Mouse (Mus musculus) activated CD4-positive, CD25-positive, alpha-beta regulatory T cell, adult 4 months (primary cell): ENCODE measurements around the gene Trim37. TPM values are rescaled to one million over a fixed set of nuclear protein-coding genes. Genes with fewer than 3 reads are reported as not detected.

Experiments used
- polyA plus RNA-seq, 2 experiments: library from polyadenylated mRNA; unstranded; fragments of 100-300 nt; shearing (Covaris generic); gene quantifications; one replicate each; pipeline ENCODE4 v1.2.1; 2017

Gene Trim37
- polyA plus RNA-seq, 2 experiments from 2014 or later: 5.8 to 8.8 TPM

Other genes with a start within 250 kb of the Trim37 start
- 1 to 10 TPM; 5.0 to 8.5 TPM for gene Ypel2, start 133.4 kb upstream of the Trim37 start, polyA plus RNA-seq
- under 1 TPM in 1 of 2 experiments, not detected in 1; 0.24 TPM for gene Gdpd1, start 53.0 kb upstream of the Trim37 start, polyA plus RNA-seq
- 1 to 10 TPM; 5.8 TPM for gene Smg8, start 40.3 kb upstream of the Trim37 start, polyA plus RNA-seq
- 1 to 10 TPM; 4.0 to 5.1 TPM for gene Prr11, start 18.4 kb upstream of the Trim37 start, polyA plus RNA-seq
- 10 to 100 TPM; 19.5 to 22.0 TPM for gene Ska2, start 17.8 kb upstream of the Trim37 start, polyA plus RNA-seq
- under 1 TPM; 0.32 to 0.85 TPM for gene Ppm1e, start 231.9 kb downstream of the Trim37 start, polyA plus RNA-seq